Comparison of ENCODE assay signal across 8 mouse cellular contexts in genomic region chr5:25654578-25654987, GRCm38 (mm10). TPM values are rescaled to one million over a fixed set of nuclear protein-coding genes. Genes with fewer than 3 reads are reported as not detected.
DNase-seq lines count a peak whose midpoint lies in the region; ATAC-seq and TF ChIP-seq lines count a peak whose summit lies in the region.

No protein-coding gene starts in this region.

- DNase-seq in gastrocnemius, adult 2 months: no peak
- no peak for DNase-seq in gastrocnemius, adult 8-10 months (ENCODE audit: low spot score in 2 of 2)
- peak; percentile 5 for DNase-seq in urinary bladder, postnatal 14 days (ENCODE audit: low spot score)
- no peak for DNase-seq in urinary bladder, postnatal 4 days (ENCODE audit: low spot score in 2 of 2)
- DNase-seq in cerebellum, adult 18-20 months: no peak

- H3K4me1 ChIP-seq in liver, embryonic 12.5 days: no peaks in the 10 kb centered on the region

- H3K4me3 ChIP-seq in gastrocnemius, adult 2 months: peak overlapping the region; percentile 1; the same call in 1 of the 2 replicates
- no peak overlapping the region for H3K4me3 ChIP-seq in liver, embryonic 12.5 days

- no peaks in the 10 kb centered on the region for H3K36me3 ChIP-seq in liver, embryonic 12.5 days

- peak overlapping the region; percentile 19; the same call in 1 of the 2 replicates for H3K4me2 ChIP-seq in liver, embryonic 12.5 days

- 30% methylated on average over 14 of the region's 14 CpGs for WGBS in liver, embryonic 12.5 days (ENCODE audit: insufficient replicate concordance)

- no peaks in the 10 kb centered on the region for H3K27me3 ChIP-seq in liver, embryonic 12.5 days (replicated peaks)

- H3K9me3 ChIP-seq in liver, embryonic 12.5 days (replicated peaks): no peaks in the 10 kb centered on the region

- H3K27ac ChIP-seq in gastrocnemius, adult 2 months: no peak overlapping the region
- H3K27ac ChIP-seq in liver, embryonic 12.5 days: no peak overlapping the region

- no peak overlapping the region for H3K9ac ChIP-seq in liver, embryonic 12.5 days

- no peak for ATAC-seq in liver, embryonic 12.5 days
- ATAC-seq in erythroblast, adult 5-6 weeks (replicated peaks; ENCODE audit: low FRiP score, poor library complexity, severe bottlenecking): no peak
- no peak for ATAC-seq in granulocyte monocyte progenitor cell, adult 5-6 weeks (replicated peaks; ENCODE audit: poor library complexity, severe bottlenecking)

- intact Hi-C loops in gastrocnemius, adult 2 months (cut with DNase I): no loop called here

- TF ChIP-seq CTCF in gastrocnemius, adult 2 months (IDR thresholded peaks at IDR 0.05): no peak

RNA-seq across cellular contexts. Expression of gene Xrcc2, which starts 51.0 kb away (rescaled TPM):
- total RNA-seq in gastrocnemius, adult 2 months (2021): 1 to 10 TPM; 4.0 to 4.4 TPM
- 1 to 10 TPM; 3.3 to 4.1 (median 3.9) TPM for total RNA-seq in gastrocnemius, adult 8-10 months (2022)
- polyA plus RNA-seq in liver, embryonic 12.5 days (2016; fragmentation: Nextera tagmentation; extraction: Ambion mirVana): 8.0 and 8.9 TPM in 2 replicates
- 1.2 and 5.2 TPM in 2 replicates for total RNA-seq in erythroblast, adult 5-6 weeks (2015; ENCODE audit: low replicate concordance)
- 5.9 and 6.3 TPM in 2 replicates for total RNA-seq in erythroblast, adult 5-6 weeks (2017; ENCODE audit: low replicate concordance)
- 15.2 and 21.9 TPM in 2 replicates for total RNA-seq in granulocyte monocyte progenitor cell, adult 5-6 weeks (2014; fragmentation: Nextera tagmentation)
- total RNA-seq in granulocyte monocyte progenitor cell, adult 5-6 weeks (2017): 12.7 and 14.9 TPM in 2 replicates
